Mouse (Mus musculus): ENCODE measurements around the gene Otub1. TPM values are rescaled to one million over a fixed set of nuclear protein-coding genes. Genes with fewer than 3 reads are reported as not detected.

The Otub1 gene
- 10 to 100 TPM; 69.8 to 79.8 TPM for total RNA-seq (2023)

GRCm38 (mm10) chr19:7205753-7206736 is at the start of gene Otub1:
TSS of gene Otub1 (minus strand) at chr19:7206316.

GRCm38 (mm10) chr19:7240782-7241690 is 34.9 kb upstream of the Otub1 start, which contains the start of gene Naa40:
TSS of gene Naa40 (minus strand) at chr19:7241183.

GRCm38 (mm10) chr19:7217162-7217925 is 11.2 kb upstream of the Otub1 start, which contains the start of gene Cox8a:
TSS of gene Cox8a (minus strand) at chr19:7217616.

Other genes starting within 250 kb of the Otub1 start
- 10 to 100 TPM; 42.9 to 43.5 TPM for gene Ppp1r14b, start 231.3 kb downstream of the Otub1 start, total RNA-seq (2023)
- 10 to 100 TPM; 23.2 to 25.2 TPM for gene Plcb3, start 229.8 kb downstream of the Otub1 start, total RNA-seq (2023)
- 10 to 100 TPM; 28.2 to 28.8 TPM for gene Fkbp2, start 225.8 kb downstream of the Otub1 start, total RNA-seq (2023)
- 1 to 10 TPM; 7.4 to 8.1 TPM for gene Vegfb, start 218.7 kb downstream of the Otub1 start, total RNA-seq (2023)
- gene Dnajc4, start 213.7 kb downstream of the Otub1 start, total RNA-seq (2023) = 10 to 100 TPM; 20.8 to 24.7 TPM
- 10 to 100 TPM; 12.2 to 15.9 TPM for gene Nudt22, start 210.2 kb downstream of the Otub1 start, total RNA-seq (2023)
- 1 to 10 TPM; 2.3 to 2.9 TPM for gene Trpt1, start 210.2 kb downstream of the Otub1 start, total RNA-seq (2023)
- gene Fermt3, start 186.8 kb downstream of the Otub1 start, total RNA-seq (2023) = 100 to 1,000 TPM; 233 TPM
- 10 to 100 TPM; 45.6 to 53.6 TPM for gene Stip1, start 166.3 kb downstream of the Otub1 start, total RNA-seq (2023)
- gene Macrod1, start 149.5 kb downstream of the Otub1 start, total RNA-seq (2023) = 1 to 10 TPM; 2.6 to 2.9 TPM
- not detected for gene Flrt1, start 100.6 kb downstream of the Otub1 start, total RNA-seq (2023)
- gene Cox8a, start 11.3 kb upstream of the Otub1 start, total RNA-seq (2023) = 100 to 1,000 TPM; 346 to 353 TPM
- gene Naa40, start 34.9 kb upstream of the Otub1 start, total RNA-seq (2023) = 10 to 100 TPM; 23.5 to 28.1 TPM
- 1 to 10 TPM in 1 of 2 experiments, under 1 TPM in 1; 0.73 to 1.6 TPM for gene Rcor2, start 61.0 kb upstream of the Otub1 start, total RNA-seq (2023)
- 100 to 1,000 TPM; 153 to 182 TPM for gene Mark2, start 135.5 kb upstream of the Otub1 start, total RNA-seq (2023)
- gene Spindoc, start 176.7 kb upstream of the Otub1 start, total RNA-seq (2023) = 1 to 10 TPM; 6.2 to 8.8 TPM
- 1 to 10 TPM; 2.5 to 3.2 TPM for gene 2700081O15Rik, start 211.3 kb upstream of the Otub1 start, total RNA-seq (2023)

Measured in neutrophil, adult 59 days (primary cell).